Mouse (Mus musculus): ENCODE data around the gene Atp6v0e. TPM values are rescaled to one million over a fixed set of nuclear protein-coding genes. Genes with fewer than 3 reads are reported as not detected.

Gene Atp6v0e
- polyA plus RNA-seq, 1 experiment from 2014 or later = 92.2 TPM

GRCm38 (mm10) chr17:26708993-26709590 lies 46.1 kb downstream of the Atp6v0e start:
- no peaks in the 10 kb centered on the region for H3K9me3 ChIP-seq
- no peak overlapping the region for H3K4me3 ChIP-seq
- 0 out of 2 replicates have a peak, but pooled peaks cover 2% of the 10 kb centered on the region for H3K4me1 ChIP-seq
- H3K9ac ChIP-seq (replicated peaks) = no peak overlapping the region
- H3K27ac ChIP-seq (replicated peaks) = no peak overlapping the region
- WGBS = 67% methylated on average over 9 of the region's 9 CpGs
- H3K36me3 ChIP-seq = 0 out of 2 replicates have a peak, but pooled peaks cover under 1% of the 10 kb centered on the region
- peaks cover 1% of the 10 kb centered on the region; the same call in 1 of the 2 replicates for H3K27me3 ChIP-seq
- H3K4me2 ChIP-seq (replicated peaks) = no peak overlapping the region
- no peak for ATAC-seq (ENCODE audit: low FRiP score, low read depth)

- Histone ChIP-seq H3K4me2 (replicated peaks) (no peak overlapping the region), H3K4me1 (0 out of 2 replicates have a peak, but pooled peaks cover 7% of the 10 kb centered on the region), H3K27ac (replicated peaks) (no peak overlapping the region), H3K4me3 (no peak overlapping the region), H3K27me3 (peaks cover 2% of the 10 kb centered on the region; the same call in 1 of the 2 replicates), H3K36me3 (no peaks in the 10 kb centered on the region), H3K9ac (replicated peaks) (no peak overlapping the region), H3K9me3 (no peaks in the 10 kb centered on the region)
- ATAC-seq (ENCODE audit: low FRiP score, low read depth) = no peak
- WGBS = 53% methylated on average over 6 of the region's 6 CpGs
Observed at GRCm38 (mm10) chr17:26710049-26710448, 47.0 kb downstream of the Atp6v0e start.

GRCm38 (mm10) chr17:26715271-26715758 lies 52.3 kb downstream of the Atp6v0e start, which contains the start of gene Crebrf:
Gene Crebrf, plus strand, starts transcription at chr17:26715650.
- peak; percentile 84 for ATAC-seq (ENCODE audit: low FRiP score, low read depth)
- H3K9me3 ChIP-seq = no peaks in the 10 kb centered on the region
- no peaks in the 10 kb centered on the region for H3K36me3 ChIP-seq
- peak within 1 kb of the TSS; percentile 84 for H3K9ac ChIP-seq (replicated peaks)
- 0 out of 2 replicates have a peak, but pooled peaks cover 8% of the 10 kb centered on the region for H3K4me1 ChIP-seq
- peak within 1 kb of the TSS; percentile 60 for H3K4me2 ChIP-seq (replicated peaks)
- WGBS = under 1% methylated on average over 41 of the region's 41 CpGs
- H3K27ac ChIP-seq (replicated peaks) = peak within 1 kb of the TSS; percentile 88
- peaks cover 2% of the 10 kb centered on the region; the same call in 1 of the 2 replicates for H3K27me3 ChIP-seq
- H3K4me3 ChIP-seq = peak within 1 kb of the TSS; percentile 99

- Histone ChIP-seq H3K9me3 (no peaks in the 10 kb centered on the region), H3K36me3 (no peaks in the 10 kb centered on the region), H3K4me3 (peak overlapping the region; percentile 99), H3K27me3 (peaks cover 2% of the 10 kb centered on the region; the same call in 1 of the 2 replicates), H3K4me1 (0 out of 2 replicates have a peak, but pooled peaks cover 8% of the 10 kb centered on the region), H3K9ac (replicated peaks) (peak overlapping the region; percentile 84), H3K4me2 (replicated peaks) (peak overlapping the region; percentile 60), H3K27ac (replicated peaks) (peak overlapping the region; percentile 88)
- peak; percentile 96 for ATAC-seq (ENCODE audit: low FRiP score, low read depth)
- under 1% methylated on average over 56 of the region's 75 CpGs for WGBS
Observed at GRCm38 (mm10) chr17:26715916-26716717, 53.1 kb downstream of the Atp6v0e start.

GRCm38 (mm10) chr17:26717868-26718267 lies 54.8 kb downstream of the Atp6v0e start:
- H3K27ac ChIP-seq (replicated peaks) = no peak overlapping the region
- H3K4me1 ChIP-seq = 0 out of 2 replicates have a peak, but pooled peaks cover 8% of the 10 kb centered on the region
- no peaks in the 10 kb centered on the region for H3K9me3 ChIP-seq
- H3K4me3 ChIP-seq = no peak overlapping the region
- H3K36me3 ChIP-seq = no peaks in the 10 kb centered on the region
- WGBS = 63% methylated on average over 2 of the region's 2 CpGs
- no peak overlapping the region for H3K4me2 ChIP-seq (replicated peaks)
- H3K9ac ChIP-seq (replicated peaks) = no peak overlapping the region
- ATAC-seq (ENCODE audit: low FRiP score, low read depth) = no peak
- H3K27me3 ChIP-seq = 0 out of 2 replicates have a peak, but pooled peaks cover 2% of the 10 kb centered on the region

GRCm38 (mm10) chr17:26719405-26719804 lies 56.4 kb downstream of the Atp6v0e start:
- ATAC-seq (ENCODE audit: low FRiP score, low read depth) = no peak
- H3K4me2 ChIP-seq (replicated peaks) = no peak overlapping the region
- H3K4me1 ChIP-seq = 0 out of 2 replicates have a peak, but pooled peaks cover 6% of the 10 kb centered on the region
- H3K27me3 ChIP-seq = no peaks in the 10 kb centered on the region
- H3K27ac ChIP-seq (replicated peaks) = no peak overlapping the region
- H3K9me3 ChIP-seq = no peaks in the 10 kb centered on the region
- H3K4me3 ChIP-seq = no peak overlapping the region
- H3K9ac ChIP-seq (replicated peaks) = no peak overlapping the region
- no peaks in the 10 kb centered on the region for H3K36me3 ChIP-seq

- Histone ChIP-seq H3K27ac (replicated peaks) (no peak overlapping the region), H3K4me2 (replicated peaks) (no peak overlapping the region), H3K4me3 (no peak overlapping the region), H3K27me3 (no peaks in the 10 kb centered on the region), H3K36me3 (no peaks in the 10 kb centered on the region), H3K4me1 (0 out of 2 replicates have a peak, but pooled peaks cover 1% of the 10 kb centered on the region), H3K9me3 (no peaks in the 10 kb centered on the region), H3K9ac (replicated peaks) (no peak overlapping the region)
- WGBS = 70% methylated on average over 2 of the region's 2 CpGs
- no peak for ATAC-seq (ENCODE audit: low FRiP score, low read depth)
Observed at GRCm38 (mm10) chr17:26721802-26722201, 58.8 kb downstream of the Atp6v0e start.

GRCm38 (mm10) chr17:26724790-26725189 lies 61.8 kb downstream of the Atp6v0e start:
- Histone ChIP-seq H3K9ac (replicated peaks) (no peak overlapping the region), H3K27me3 (no peaks in the 10 kb centered on the region), H3K9me3 (no peaks in the 10 kb centered on the region), H3K4me1 (no peaks in the 10 kb centered on the region), H3K4me2 (replicated peaks) (no peak overlapping the region), H3K36me3 (no peaks in the 10 kb centered on the region), H3K27ac (replicated peaks) (no peak overlapping the region), H3K4me3 (no peak overlapping the region)
- no peak for ATAC-seq (ENCODE audit: low FRiP score, low read depth)
- WGBS = 74% methylated on average over 1 of the region's 1 CpGs

GRCm38 (mm10) chr17:26726674-26727073 lies 63.6 kb downstream of the Atp6v0e start:
- 92% methylated on average over 1 of the region's 1 CpGs for WGBS
- no peaks in the 10 kb centered on the region for H3K9me3 ChIP-seq
- no peaks in the 10 kb centered on the region for H3K36me3 ChIP-seq
- H3K27ac ChIP-seq (replicated peaks) = no peak overlapping the region
- no peaks in the 10 kb centered on the region for H3K4me1 ChIP-seq
- no peak overlapping the region for H3K4me2 ChIP-seq (replicated peaks)
- no peak for ATAC-seq (ENCODE audit: low FRiP score, low read depth)
- H3K27me3 ChIP-seq = no peaks in the 10 kb centered on the region
- no peak overlapping the region for H3K9ac ChIP-seq (replicated peaks)
- H3K4me3 ChIP-seq = no peak overlapping the region

- no peak overlapping the region for H3K4me2 ChIP-seq (replicated peaks)
- H3K27ac ChIP-seq (replicated peaks) = no peak overlapping the region
- H3K4me1 ChIP-seq = no peaks in the 10 kb centered on the region
- H3K9me3 ChIP-seq = no peaks in the 10 kb centered on the region
- H3K4me3 ChIP-seq = no peak overlapping the region
- H3K9ac ChIP-seq (replicated peaks) = no peak overlapping the region
- H3K36me3 ChIP-seq = no peaks in the 10 kb centered on the region
- H3K27me3 ChIP-seq = no peaks in the 10 kb centered on the region
- WGBS = 79% methylated on average over 3 of the region's 3 CpGs
- ATAC-seq (ENCODE audit: low FRiP score, low read depth) = no peak
Observed at GRCm38 (mm10) chr17:26727110-26727755, 64.2 kb downstream of the Atp6v0e start.

GRCm38 (mm10) chr17:26742581-26742980 lies 79.5 kb downstream of the Atp6v0e start:
- H3K9me3 ChIP-seq = no peaks in the 10 kb centered on the region
- no peak for ATAC-seq (ENCODE audit: low FRiP score, low read depth)
- no peaks in the 10 kb centered on the region for H3K27me3 ChIP-seq
- no peak overlapping the region for H3K4me2 ChIP-seq (replicated peaks)
- H3K27ac ChIP-seq (replicated peaks) = no peak overlapping the region
- H3K36me3 ChIP-seq = 0 out of 2 replicates have a peak, but pooled peaks cover 6% of the 10 kb centered on the region
- H3K4me1 ChIP-seq = no peaks in the 10 kb centered on the region
- H3K9ac ChIP-seq (replicated peaks) = no peak overlapping the region
- 46% methylated on average over 4 of the region's 4 CpGs for WGBS
- H3K4me3 ChIP-seq = no peak overlapping the region

Data from midbrain, embryonic 12.5 days (tissue).